Mouse (Mus musculus) hindbrain, embryonic 15.5 days (tissue): ENCODE measurements at regions not wholly inside any gene's neighbourhood (a gene's known extent, or its start where the extent isn't known, plus 50 kb on each side); places are given as distances from the start of the nearest gene placed in this dataset.

Source experiments
- ATAC-seq: fragments of 200-750 bp; cut with Nextera tagmentation; 2 replicates; pipeline ENCODE4 v1.8.0; 2017; ENCODE audit warnings: low read depth, moderate number of reproducible peaks, moderate TSS enrichment; ENCODE audit not compliant: low FRiP score
- H3K27ac ChIP-seq: fragments of 300-500 bp; sonication (generic); replicated peaks from 2 replicates; pipeline ENCODE4 v1.5.1; 2015; ENCODE audit warnings: mild to moderate bottlenecking, inconsistent platforms
- H3K27me3 ChIP-seq: fragments of 300-500 bp; sonication (generic); 2 replicates; pipeline ENCODE4 v1.6.1; 2015; ENCODE audit warnings: control low read depth, inconsistent platforms
- H3K36me3 ChIP-seq: fragments of 300-500 bp; sonication (generic); 2 replicates; pipeline ENCODE4 v1.6.1; 2015; ENCODE audit warnings: control low read depth, inconsistent platforms
- H3K4me1 ChIP-seq: fragments of 300-500 bp; sonication (generic); replicated peaks from 2 replicates; pipeline ENCODE4 v1.6.1; 2015; ENCODE audit warnings: control low read depth, inconsistent platforms
- H3K4me2 ChIP-seq: fragments of 300-500 bp; sonication (generic); 2 replicates; pipeline ENCODE4 v1.6.1; 2015; ENCODE audit warnings: moderate library complexity, mild to moderate bottlenecking, inconsistent platforms
- H3K4me3 ChIP-seq: fragments of 300-500 bp; sonication (generic); 2 replicates; pipeline ENCODE4 v1.5.1; 2015; ENCODE audit warnings: mild to moderate bottlenecking, inconsistent platforms
- H3K9ac ChIP-seq: fragments of 300-500 bp; sonication (generic); 2 replicates; pipeline ENCODE4 v1.6.1; 2015; ENCODE audit warnings: inconsistent platforms
- H3K9me3 ChIP-seq: fragments of 300-500 bp; sonication (generic); 2 replicates; pipeline ENCODE4 v1.6.1; 2016; ENCODE audit warnings: control low read depth, inconsistent platforms
- WGBS: fragments of 180-500 bp; shearing (Covaris S2); methylation state at CpG from one replicate; pipeline ENCODE4 v1.1.7; 2015; 5-methylcytosine and 5-hydroxymethylcytosine counted together

DNA sequence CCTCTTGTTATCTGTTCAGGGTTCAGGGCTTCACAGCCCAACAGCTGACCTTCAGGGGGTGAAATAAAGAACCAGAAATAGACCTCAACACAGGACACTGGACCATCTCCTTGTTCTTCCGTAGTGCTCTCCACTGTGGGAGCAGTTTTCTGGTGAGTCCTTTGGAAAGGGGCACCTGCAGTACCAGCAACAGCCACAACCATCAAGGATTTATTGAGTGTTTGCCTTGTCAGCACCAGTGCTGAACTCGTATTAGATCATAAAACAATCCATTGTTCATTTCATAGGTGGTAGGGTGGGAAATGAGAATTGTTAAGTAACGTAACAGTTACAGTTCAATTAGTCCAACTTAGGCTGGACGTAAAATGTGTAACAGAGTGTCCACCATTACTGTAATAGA lies 63.9 kb upstream of the Dusp10 start:
- no peaks in the 10 kb centered on the region for H3K36me3 ChIP-seq
- 85% methylated on average over 4 of the region's 4 CpGs for WGBS

GRCm38 (mm10) chr1:183954086-183954485 lies 59.0 kb upstream of the Dusp10 start:
- Histone ChIP-seq H3K4me3 (no peak overlapping the region), H3K4me1 (no peaks in the 10 kb centered on the region), H3K9ac (no peak overlapping the region), H3K9me3 (no peaks in the 10 kb centered on the region), H3K4me2 (no peak overlapping the region), H3K27me3 (no peaks in the 10 kb centered on the region), H3K36me3 (no peaks in the 10 kb centered on the region), H3K27ac (no peak overlapping the region)
- no peak for ATAC-seq
- WGBS = 92% methylated on average over 2 of the region's 2 CpGs

More for the DNA sequence above, 63.9 kb upstream of the Dusp10 start:
- Histone ChIP-seq H3K9me3 (no peaks in the 10 kb centered on the region), H3K4me2 (no peak overlapping the region), H3K4me3 (no peak overlapping the region), H3K27ac (no peak overlapping the region), H3K9ac (no peak overlapping the region), H3K4me1 (no peaks in the 10 kb centered on the region), H3K27me3 (no peaks in the 10 kb centered on the region)
- ATAC-seq = no peak

DNA sequence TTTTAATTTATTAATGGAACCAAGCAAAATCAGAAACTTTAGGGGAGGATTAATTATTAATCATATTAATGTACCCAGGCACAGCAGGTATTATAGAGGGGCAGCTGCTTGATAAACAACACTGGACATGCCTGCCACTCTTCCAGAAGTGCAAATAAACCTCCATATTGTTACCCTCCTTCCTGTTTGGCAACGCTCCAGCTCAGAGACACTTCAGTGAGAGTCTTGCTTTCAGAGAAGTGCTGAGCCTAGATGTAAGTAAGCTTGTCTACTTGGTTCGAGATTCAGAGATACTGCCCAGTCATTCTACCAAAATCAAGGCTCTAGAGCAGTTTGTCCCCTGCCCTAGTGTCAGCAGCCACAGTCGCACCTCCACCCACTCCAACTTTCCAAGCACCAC lies 56.7 kb upstream of the Dusp10 start:
- Histone ChIP-seq H3K4me3 (no peak overlapping the region), H3K9ac (no peak overlapping the region), H3K27me3 (no peaks in the 10 kb centered on the region), H3K4me1 (no peaks in the 10 kb centered on the region), H3K9me3 (no peaks in the 10 kb centered on the region), H3K4me2 (no peak overlapping the region), H3K36me3 (no peaks in the 10 kb centered on the region), H3K27ac (no peak overlapping the region)
- 74% methylated on average over 3 of the region's 3 CpGs for WGBS
- no peak for ATAC-seq

GRCm38 (mm10) chr1:183961383-183961782 lies 51.7 kb upstream of the Dusp10 start:
- Histone ChIP-seq H3K9me3 (no peaks in the 10 kb centered on the region), H3K4me1 (no peaks in the 10 kb centered on the region), H3K4me2 (no peak overlapping the region), H3K27ac (no peak overlapping the region), H3K9ac (no peak overlapping the region), H3K36me3 (no peaks in the 10 kb centered on the region), H3K27me3 (no peaks in the 10 kb centered on the region), H3K4me3 (no peak overlapping the region)
- 83% methylated on average over 2 of the region's 2 CpGs for WGBS
- no peak for ATAC-seq

- 98% methylated on average over 2 of the region's 2 CpGs for WGBS
- no peak for ATAC-seq
- H3K27me3 ChIP-seq = no peaks in the 10 kb centered on the region
- H3K27ac ChIP-seq = no peak overlapping the region
- H3K9ac ChIP-seq = no peak overlapping the region
- H3K9me3 ChIP-seq = no peaks in the 10 kb centered on the region
- no peaks in the 10 kb centered on the region for H3K36me3 ChIP-seq
- no peak overlapping the region for H3K4me2 ChIP-seq
- H3K4me3 ChIP-seq = no peak overlapping the region
- H3K4me1 ChIP-seq = no peaks in the 10 kb centered on the region
Observed at GRCm38 (mm10) chr1:183962486-183962885, 50.6 kb upstream of the Dusp10 start.

DNA sequence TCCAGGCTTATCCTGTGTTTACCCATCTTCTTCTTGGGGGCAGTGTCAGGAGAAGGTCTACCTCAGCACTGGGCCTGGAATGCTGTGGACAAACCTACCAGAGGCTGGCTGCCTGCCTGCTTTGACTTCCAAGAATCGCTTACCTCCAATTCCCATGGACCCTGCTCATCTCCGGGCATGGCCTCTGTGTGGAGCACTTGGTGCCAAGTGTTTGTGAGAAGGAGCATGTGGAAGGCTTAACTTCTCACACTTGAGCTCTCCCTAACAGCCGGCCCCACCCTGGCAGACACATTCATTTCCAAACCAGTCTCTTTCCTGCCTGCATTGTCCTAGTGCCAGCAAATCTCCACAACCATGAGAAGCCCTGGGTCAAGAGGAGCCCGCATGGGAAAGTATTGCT lies 49.8 kb upstream of the Dusp10 start:
- Histone ChIP-seq H3K9ac (no peak overlapping the region), H3K27ac (no peak overlapping the region), H3K4me1 (no peaks in the 10 kb centered on the region), H3K4me3 (no peak overlapping the region), H3K9me3 (no peaks in the 10 kb centered on the region), H3K4me2 (no peak overlapping the region), H3K36me3 (no peaks in the 10 kb centered on the region), H3K27me3 (no peaks in the 10 kb centered on the region)
- WGBS = 90% methylated on average over 4 of the region's 4 CpGs
- ATAC-seq = no peak
